Mouse (Mus musculus) small intestine, adult 2 months (tissue): ENCODE measurements around the gene Ctnnal1. TPM values are rescaled to one million over a fixed set of nuclear protein-coding genes. Genes with fewer than 3 reads are reported as not detected.

Experiments used
- H3K27ac ChIP-seq: fragments of 200-500 bp; 2 replicates; pipeline ENCODE4 v1.5.1; 2012; ENCODE audit warnings: low read depth, low read length, control low read depth, inconsistent platforms; ENCODE audit not compliant: insufficient read depth
- H3K27me3 ChIP-seq: fragments of 200-500 bp; 2 replicates; pipeline ENCODE4 v1.6.1; 2012; ENCODE audit warnings: mild to moderate bottlenecking, moderate library complexity, low read length, inconsistent platforms; ENCODE audit not compliant: control insufficient read depth, insufficient read depth
- H3K36me3 ChIP-seq: fragments of 200-500 bp; 2 replicates; pipeline ENCODE4 v1.6.1; 2012; ENCODE audit warnings: mild to moderate bottlenecking, low read length, control low read depth, inconsistent platforms; ENCODE audit not compliant: control insufficient read depth, insufficient read depth
- H3K4me1 ChIP-seq: fragments of 200-500 bp; 2 replicates; pipeline ENCODE4 v1.6.1; 2012; ENCODE audit warnings: low read length, inconsistent platforms, mixed read lengths; ENCODE audit not compliant: control insufficient read depth, insufficient read depth, insufficient read length
- H3K4me3 ChIP-seq: fragments of 200-500 bp; 2 replicates; pipeline ENCODE4 v1.5.1; 2012; ENCODE audit warnings: low read depth, mild to moderate bottlenecking, control low read depth, inconsistent platforms, low read length, moderate library complexity
- CTCF ChIP-seq: fragments of 200-500 bp; IDR thresholded peaks from 2 replicates; pipeline ENCODE4 v1.5.1; 2012; ENCODE audit warnings: low read depth, mild to moderate bottlenecking, control low read depth, inconsistent platforms, low read length, moderate library complexity, mixed read lengths; ENCODE audit not compliant: insufficient replicate concordance, insufficient read length; ENCODE audit errors: extremely low read depth
- POLR2A ChIP-seq: fragments of 200-500 bp; IDR thresholded peaks from 2 replicates; pipeline ENCODE4 v1.6.1; 2012; ENCODE audit warnings: low read depth, mild to moderate bottlenecking, control low read depth, inconsistent platforms, low read length, moderate library complexity
- WGBS: fragments of 180-500 bp; shearing (Covaris S2); methylation state at CpG from one replicate; pipeline ENCODE4 v1.1.7; 2018; 5-methylcytosine and 5-hydroxymethylcytosine counted together
- polyA plus RNA-seq: library from polyadenylated mRNA; depleted of rRNA; stranded (reverse); fragments of >200 nt; gene quantifications from 2 replicates; pipeline ENCODE4 v1.2.3, GENCODE M21; 2012; rRNA removed

Gene Ctnnal1
- polyA plus RNA-seq, 1 experiment: 1.3 TPM

GRCm38 (mm10) chr4:56767861-56768284 is 97.1 kb downstream of the Ctnnal1 start:
- Histone ChIP-seq H3K4me1 (peaks cover 17% of the 10 kb centered on the region), H3K4me3 (no peak overlapping the region), H3K27ac (no peak overlapping the region), H3K27me3 (no peaks in the 10 kb centered on the region), H3K36me3 (peaks cover 38% of the 10 kb centered on the region)
- TF ChIP-seq CTCF: no peak
- TF ChIP-seq POLR2A: no peak
- 18% methylated on average over 5 of the region's 5 CpGs for WGBS

Other genes starting within 250 kb of the Ctnnal1 start
- gene Gm26657, start 125.1 kb downstream of the Ctnnal1 start, polyA plus RNA-seq: not detected in 2 replicates
- 0.10 TPM in 1 of 2 replicates, not detected in the other for gene Actl7b, start 123.7 kb downstream of the Ctnnal1 start, polyA plus RNA-seq
- gene Actl7a, start 121.8 kb downstream of the Ctnnal1 start, polyA plus RNA-seq: not detected in 2 replicates
- 1.9 and 2.6 TPM in 2 replicates for gene Elp1, start 62.9 kb downstream of the Ctnnal1 start, polyA plus RNA-seq
- 0.96 and 1.5 TPM in 2 replicates for gene Fam206a, start 62.8 kb downstream of the Ctnnal1 start, polyA plus RNA-seq
- gene Tmem245, start 82.2 kb upstream of the Ctnnal1 start, polyA plus RNA-seq: 3.7 and 8.3 TPM in 2 replicates
- 0.01 and 0.05 TPM in 2 replicates for gene Frrs1l, start 125.2 kb upstream of the Ctnnal1 start, polyA plus RNA-seq